Mouse (Mus musculus): Measurements from ENCODE around the gene Chrna4. TPM values are rescaled to one million over a fixed set of nuclear protein-coding genes. Genes with fewer than 3 reads are reported as not detected.

Chrna4 gene
- polyA plus RNA-seq, 1 experiment from 2014 or later = 0.38 TPM

Other genes starting within 250 kb of the Chrna4 start
- gene Ythdf1, start 122.6 kb downstream of the Chrna4 start, polyA plus RNA-seq (2015; fragmentation: Nextera tagmentation; extraction: Ambion mirVana) = 52.6 and 53.9 TPM in 2 replicates
- gene Birc7, start 114.5 kb downstream of the Chrna4 start, polyA plus RNA-seq (2015; fragmentation: Nextera tagmentation; extraction: Ambion mirVana) = 0.30 and 0.40 TPM in 2 replicates
- 28.0 and 30.0 TPM in 2 replicates for gene Nkain4, start 88.8 kb downstream of the Chrna4 start, polyA plus RNA-seq (2015; fragmentation: Nextera tagmentation; extraction: Ambion mirVana)
- 52.0 and 66.6 TPM in 2 replicates for gene Arfgap1, start 76.3 kb downstream of the Chrna4 start, polyA plus RNA-seq (2015; fragmentation: Nextera tagmentation; extraction: Ambion mirVana)
- 0.14 and 0.57 TPM in 2 replicates for gene Col20a1, start 57.0 kb downstream of the Chrna4 start, polyA plus RNA-seq (2015; fragmentation: Nextera tagmentation; extraction: Ambion mirVana)
- 0.07 and 0.10 TPM in 2 replicates for gene Kcnq2, start 91.8 kb upstream of the Chrna4 start, polyA plus RNA-seq (2015; fragmentation: Nextera tagmentation; extraction: Ambion mirVana)
- not detected in 2 replicates for gene Eef1a2, start 113.5 kb upstream of the Chrna4 start, polyA plus RNA-seq (2015; fragmentation: Nextera tagmentation; extraction: Ambion mirVana)
- 270 and 288 TPM in 2 replicates for gene Ppdpf, start 143.7 kb upstream of the Chrna4 start, polyA plus RNA-seq (2015; fragmentation: Nextera tagmentation; extraction: Ambion mirVana)
- gene Ptk6, start 159.2 kb upstream of the Chrna4 start, polyA plus RNA-seq (2015; fragmentation: Nextera tagmentation; extraction: Ambion mirVana) = 0.03 and 0.05 TPM in 2 replicates
- gene Srms, start 169.6 kb upstream of the Chrna4 start, polyA plus RNA-seq (2015; fragmentation: Nextera tagmentation; extraction: Ambion mirVana) = 0.24 and 0.30 TPM in 2 replicates
- 0.39 and 0.54 TPM in 2 replicates for gene Fndc11, start 176.5 kb upstream of the Chrna4 start, polyA plus RNA-seq (2015; fragmentation: Nextera tagmentation; extraction: Ambion mirVana)
- gene Helz2, start 198.5 kb upstream of the Chrna4 start, polyA plus RNA-seq (2015; fragmentation: Nextera tagmentation; extraction: Ambion mirVana) = 5.0 TPM in 2 replicates
- 11.8 and 14.1 TPM in 2 replicates for gene Gmeb2, start 244.5 kb upstream of the Chrna4 start, polyA plus RNA-seq (2015; fragmentation: Nextera tagmentation; extraction: Ambion mirVana)